8 mouse cellular contexts compared by ENCODE assay signal in genomic region chr6:124930754-124931524, GRCm38 (mm10). TPM values are rescaled to one million over a fixed set of nuclear protein-coding genes. Genes with fewer than 3 reads are reported as not detected.
A peak's percentile ranks its signal among the peaks of the same experiment; 100 is the strongest.
DNase-seq lines count a peak whose midpoint lies in the region; ATAC-seq and TF ChIP-seq lines count a peak whose summit lies in the region.

Mlf2 (plus strand) TSS chr6:124931386.

- peak; percentile 81 for TF ChIP-seq POLR2A in olfactory bulb, adult 2 months (IDR thresholded peaks at IDR 0.05; ENCODE audit: insufficient read depth, low read depth, low read length)
- TF ChIP-seq POLR2A in thymus, adult 2 months (IDR thresholded peaks at IDR 0.05; ENCODE audit: control insufficient read depth, extremely low read depth, insufficient read depth, low read length, poor library complexity): peak; percentile 86

- in situ Hi-C loops in ES-E14 (cut with MboI; ENCODE audit: low sequenced_read_pairs in 2 of 2, unreplicated experiment in 2 of 2): no loop called here

- H3K4me1 ChIP-seq in ES-E14 (ENCODE audit: control insufficient read depth in 2 of 2, insufficient read depth in 2 of 2, low read length in 2 of 2, poor library complexity in 1 of 2): peaks cover under 1 to 7% of the 10 kb centered on the region in 2 experiments; a peak in 3 of 4 replicates
- H3K4me1 ChIP-seq in forebrain, embryonic 16.5 days (replicated peaks; ENCODE audit: control insufficient read depth, insufficient read depth, low read length): peaks cover 16% of the 10 kb centered on the region
- peaks cover 15% of the 10 kb centered on the region for H3K4me1 ChIP-seq in lung, embryonic 14.5 days (ENCODE audit: insufficient read depth)
- H3K4me1 ChIP-seq in olfactory bulb, adult 2 months (ENCODE audit: control insufficient read depth, insufficient read depth, low read length): peaks cover 25% of the 10 kb centered on the region
- H3K4me1 ChIP-seq in thymus, adult 2 months (replicated peaks; ENCODE audit: control insufficient read depth, insufficient read depth, low read length): peaks cover 10% of the 10 kb centered on the region

- peak within 1 kb of the TSS; percentile 89 to 96 for H3K4me3 ChIP-seq in ES-E14 (ENCODE audit: insufficient read depth in 1 of 2, low read depth in 1 of 2, low read length in 2 of 2, poor library complexity in 1 of 2, severe bottlenecking in 1 of 2)
- peak within 1 kb of the TSS; percentile 90 for H3K4me3 ChIP-seq in forebrain, embryonic 16.5 days (replicated peaks; ENCODE audit: low read length)
- peak within 1 kb of the TSS; percentile 98 for H3K4me3 ChIP-seq in layer of hippocampus, adult 2 months
- H3K4me3 ChIP-seq in lung, embryonic 14.5 days (ENCODE audit: low read depth, low read length): peak within 1 kb of the TSS; percentile 89
- peak within 1 kb of the TSS; percentile 100 for H3K4me3 ChIP-seq in olfactory bulb, adult 2 months (ENCODE audit: insufficient read depth, low read depth, low read length)
- H3K4me3 ChIP-seq in thymus, adult 2 months (ENCODE audit: control insufficient read depth, insufficient read depth, low read length): peak within 1 kb of the TSS; percentile 81

- H3K27ac ChIP-seq in ES-E14 (ENCODE audit: insufficient read depth, low read depth, low read length, poor library complexity, severe bottlenecking): peak within 1 kb of the TSS; percentile 81
- peak within 1 kb of the TSS; percentile 96 for H3K27ac ChIP-seq in forebrain, embryonic 16.5 days (ENCODE audit: low read length)
- H3K27ac ChIP-seq in layer of hippocampus, adult 2 months: peak within 1 kb of the TSS; percentile 99
- H3K27ac ChIP-seq in lung, embryonic 14.5 days (ENCODE audit: low read depth): peak within 1 kb of the TSS; percentile 95
- H3K27ac ChIP-seq in olfactory bulb, adult 2 months (ENCODE audit: insufficient read depth, low read depth, low read length): peak within 1 kb of the TSS; percentile 98
- H3K27ac ChIP-seq in thymus, adult 2 months (ENCODE audit: control insufficient read depth, insufficient read depth, low read length): peak within 1 kb of the TSS; percentile 22

- ATAC-seq in forebrain, embryonic 16.5 days: peak; percentile 90
- peak; percentile 95 for ATAC-seq in lung, embryonic 14.5 days (ENCODE audit: insufficient read depth)

- H3K4me2 ChIP-seq in forebrain, embryonic 16.5 days (ENCODE audit: low read length): peak within 1 kb of the TSS; percentile 74
- peak within 1 kb of the TSS; percentile 91 for H3K4me2 ChIP-seq in lung, embryonic 14.5 days

- H3K9ac ChIP-seq in ES-E14 (ENCODE audit: insufficient read depth, low read depth, low read length, poor library complexity, severe bottlenecking): peak within 1 kb of the TSS; percentile 90
- peak within 1 kb of the TSS; percentile 98 for H3K9ac ChIP-seq in forebrain, embryonic 16.5 days (replicated peaks; ENCODE audit: low read depth, low read length)
- H3K9ac ChIP-seq in lung, embryonic 14.5 days: peak within 1 kb of the TSS; percentile 89

- no peaks in the 10 kb centered on the region for H3K9me3 ChIP-seq in ES-E14 (ENCODE audit: control insufficient read depth, insufficient read depth, low read depth, low read length)
- H3K9me3 ChIP-seq in forebrain, embryonic 16.5 days (ENCODE audit: control insufficient read depth, low read length): no peaks in the 10 kb centered on the region
- no peaks in the 10 kb centered on the region for H3K9me3 ChIP-seq in lung, embryonic 14.5 days (ENCODE audit: low read depth, low read length)

- intact Hi-C loops in heart, postnatal 36 days (cut with DNase I): loop anchor here (1.0 kb wide), 3 partner anchors 14 to 72 kb away; no protein-coding TSS in a partner anchor

- H3K27me3 ChIP-seq in forebrain, embryonic 16.5 days (replicated peaks; ENCODE audit: control insufficient read depth, insufficient read depth, low read length): no peaks in the 10 kb centered on the region
- no peaks in the 10 kb centered on the region for H3K27me3 ChIP-seq in lung, embryonic 14.5 days (ENCODE audit: insufficient read depth, low read length)
- H3K27me3 ChIP-seq in thymus, adult 2 months (ENCODE audit: control insufficient read depth, insufficient read depth, low read length): no peaks in the 10 kb centered on the region

- peak; percentile 91 for TF ChIP-seq CTCF in layer of hippocampus, adult 2 months (conservative IDR thresholded peaks at IDR 0.05)
- peak; percentile 98 for TF ChIP-seq CTCF in lung, embryonic 14.5 days (IDR thresholded peaks at IDR 0.05; ENCODE audit: low read depth)
- TF ChIP-seq CTCF in olfactory bulb, adult 2 months (IDR thresholded peaks at IDR 0.05; ENCODE audit: insufficient read depth, low read depth, low read length): peak; percentile 92
- TF ChIP-seq CTCF in thymus, adult 2 months (IDR thresholded peaks at IDR 0.05; ENCODE audit: borderline replicate concordance, control insufficient read depth, extremely low read depth, insufficient read depth, low read length, poor library complexity): peak; percentile 92

- peak; percentile 98 for DNase-seq in ES-E14 (ENCODE audit: low read depth, low spot score)
- peak; percentile 99 for DNase-seq in cerebellum, adult 11-12 months
- peak; percentile 99 to 100 for DNase-seq in heart, postnatal 36 days
- DNase-seq in layer of hippocampus, adult 2 months (ENCODE audit: low spot score in 2 of 2): peak; percentile 97 to 99
- DNase-seq in lung, embryonic 14.5 days: peak; percentile 100
- peak; percentile 98 for DNase-seq in thymus, adult 2 months

- peaks cover 24% of the 10 kb centered on the region for H3K36me3 ChIP-seq in ES-E14 (ENCODE audit: control insufficient read depth, insufficient read depth, low read length, poor library complexity, severe bottlenecking)
- peaks cover 19% of the 10 kb centered on the region for H3K36me3 ChIP-seq in forebrain, embryonic 16.5 days (ENCODE audit: control insufficient read depth, insufficient read depth)
- H3K36me3 ChIP-seq in lung, embryonic 14.5 days (ENCODE audit: insufficient read depth): peaks cover 34% of the 10 kb centered on the region
- peaks cover 17% of the 10 kb centered on the region for H3K36me3 ChIP-seq in thymus, adult 2 months (ENCODE audit: control insufficient read depth, insufficient read depth, low read length)

- under 1% methylated on average over 53 of the region's 64 CpGs for WGBS in forebrain, embryonic 16.5 days
- WGBS in lung, embryonic 14.5 days: under 1% methylated on average over 59 of the region's 64 CpGs
- under 1% methylated on average over 62 of the region's 64 CpGs for WGBS in olfactory bulb, adult 2 months
- 1% methylated on average over 62 of the region's 64 CpGs for WGBS in thymus, adult 2 months

TF ChIP-seq in ES-E14, 5 proteins besides CTCF, POLR2A, EP300 and RAD21:
- TF ChIP-seq HCFC1 (IDR thresholded peaks at IDR 0.05; ENCODE audit: borderline replicate concordance, insufficient read depth, low read length): peak; percentile 39; the same call in 1 of the 2 replicates
- TF ChIP-seq CHD2 (IDR thresholded peaks at IDR 0.05; ENCODE audit: low read depth, low read length): no peak
- TF ChIP-seq ZC3H11A (IDR thresholded peaks at IDR 0.05; ENCODE audit: borderline replicate concordance, low read depth, low read length): peak; percentile 61; the same call in 1 of the 2 replicates
TF ChIP-seq in ES-E14: peak in this region for 2.

RNA-seq across cellular contexts. Expression of gene Mlf2, which starts in this region (rescaled TPM):
- total RNA-seq in ES-E14 (2012; rRNA removed): 179 and 196 TPM in 2 replicates
- polyA plus RNA-seq in forebrain, embryonic 16.5 days (2015; fragmentation: Nextera tagmentation; extraction: Ambion mirVana): 459 and 463 TPM in 2 replicates
- 100 to 1,000 TPM; 195 to 197 TPM for total RNA-seq in heart, postnatal 36 days (2021)
- 100 to 1,000 TPM; 627 to 642 TPM for total RNA-seq in layer of hippocampus, adult 2 months (2021)
- polyA plus RNA-seq in lung, embryonic 14.5 days (2014; fragmentation: Nextera tagmentation; extraction: Ambion mirVana): 390 and 401 TPM in 2 replicates
- polyA plus RNA-seq in olfactory bulb, adult 2 months (2012; ENCODE audit: insufficient read depth, insufficient read length, low replicate concordance, missing spikeins): not detected in 2 replicates
- polyA plus RNA-seq in thymus, adult 2 months (2012; rRNA removed): 404 and 428 TPM in 2 replicates

Comparison
In these comparisons a context has a peak if more than half of its experiments do, and no peak if none do; other contexts are left out.
1. Peak in every context shown above with its lines: DNase-seq, ATAC-seq, H3K4me3 ChIP-seq and H3K27ac ChIP-seq.
2. H3K27ac ChIP-seq: peak in every context shown above with its lines; median percentile 99 in layer of hippocampus, adult 2 months; 98 in olfactory bulb, adult 2 months; 96 in forebrain, embryonic 16.5 days; 95 in lung, embryonic 14.5 days; 81 in ES-E14; 22 in thymus, adult 2 months.